ENCODE assay signal across 8 mouse cellular contexts in genomic region chr11:97050944-97051586, GRCm38 (mm10). TPM values are rescaled to one million over a fixed set of nuclear protein-coding genes. Genes with fewer than 3 reads are reported as not detected.
DNase-seq lines count a peak whose midpoint lies in the region; ATAC-seq and TF ChIP-seq lines count a peak whose summit lies in the region.

No protein-coding gene starts in this region.

- TF ChIP-seq CTCF in G1E (IDR thresholded peaks at IDR 0.05; ENCODE audit: low read depth, low read length), result no peak
- TF ChIP-seq CTCF in liver, embryonic 14.5 days (IDR thresholded peaks at IDR 0.05; ENCODE audit: low read depth), result no peak
- no peak for TF ChIP-seq CTCF in stomach, postnatal 0 days (IDR thresholded peaks at IDR 0.05; ENCODE audit: low read depth)

- H3K36me3 ChIP-seq in heart, embryonic 15.5 days, result peaks cover 29% of the 10 kb centered on the region
- peaks cover 74% of the 10 kb centered on the region for H3K36me3 ChIP-seq in G1E (replicated peaks)
- H3K36me3 ChIP-seq in forebrain, embryonic 13.5 days (ENCODE audit: poor library complexity, severe bottlenecking), result peaks cover 57% of the 10 kb centered on the region
- no peaks in the 10 kb centered on the region; the same call in 1 of the 2 replicates for H3K36me3 ChIP-seq in liver, embryonic 14.5 days (replicated peaks; ENCODE audit: control insufficient read depth, insufficient read depth, low read depth)
- H3K36me3 ChIP-seq in stomach, postnatal 0 days (ENCODE audit: control insufficient read depth, insufficient read depth, low read length), result peaks cover 14% of the 10 kb centered on the region

- H3K4me1 ChIP-seq in heart, embryonic 15.5 days (replicated peaks), result peaks cover 24% of the 10 kb centered on the region
- H3K4me1 ChIP-seq in G1E (ENCODE audit: insufficient read depth, low read depth, low read length), result peaks cover 41% of the 10 kb centered on the region
- H3K4me1 ChIP-seq in forebrain, embryonic 13.5 days, result peaks cover 26% of the 10 kb centered on the region
- H3K4me1 ChIP-seq in liver, embryonic 14.5 days (replicated peaks; ENCODE audit: control insufficient read depth in 2 of 2, insufficient read depth in 2 of 2, low read length in 1 of 2), result peaks cover 8 to 15% of the 10 kb centered on the region in 2 experiments
- peaks cover 5% of the 10 kb centered on the region for H3K4me1 ChIP-seq in stomach, postnatal 0 days (replicated peaks; ENCODE audit: control insufficient read depth, insufficient read depth)

- no peak for DNase-seq in heart, postnatal 25 days (ENCODE audit: low spot score)
- DNase-seq in G1E (ENCODE audit: low spot score), result peak; percentile 50
- DNase-seq in liver, embryonic 14.5 days (ENCODE audit: low read depth in 3 of 3, low spot score in 3 of 3), result no peak
- DNase-seq in stomach, postnatal 0 days (ENCODE audit: low spot score), result peak; percentile 56
- DNase-seq in T-cell, adult 2 months (ENCODE audit: low spot score), result no peak
- DNase-seq in spleen, postnatal 10 days (ENCODE audit: low spot score in 2 of 2), result no peak

- intact Hi-C loops in heart, postnatal 25 days (cut with DNase I), result no loop called here

- WGBS in heart, embryonic 15.5 days, result 25% methylated on average over 13 of the region's 13 CpGs
- WGBS in forebrain, embryonic 13.5 days, result 27% methylated on average over 13 of the region's 13 CpGs
- 13% methylated on average over 13 of the region's 13 CpGs for WGBS in liver, embryonic 14.5 days (ENCODE audit: insufficient replicate concordance)
- WGBS in stomach, postnatal 0 days, result 25% methylated on average over 13 of the region's 13 CpGs

- TF ChIP-seq EP300 in liver, embryonic 14.5 days (IDR thresholded peaks at IDR 0.05; ENCODE audit: low read depth), result no peak
- no peak for TF ChIP-seq EP300 in stomach, postnatal 0 days (optimal IDR thresholded peaks at IDR 0.05)

- H3K4me2 ChIP-seq in heart, embryonic 15.5 days, result peak overlapping the region; percentile 86
- H3K4me2 ChIP-seq in forebrain, embryonic 13.5 days, result peak overlapping the region; percentile 98
- peak overlapping the region; percentile 68 for H3K4me2 ChIP-seq in liver, embryonic 14.5 days (ENCODE audit: low read depth)
- peak overlapping the region; percentile 81 for H3K4me2 ChIP-seq in stomach, postnatal 0 days (replicated peaks; ENCODE audit: low read depth)

- H3K9me3 ChIP-seq in heart, embryonic 15.5 days (replicated peaks), result no peaks in the 10 kb centered on the region
- no peaks in the 10 kb centered on the region for H3K9me3 ChIP-seq in G1E (replicated peaks)
- no peaks in the 10 kb centered on the region for H3K9me3 ChIP-seq in forebrain, embryonic 13.5 days (replicated peaks)
- H3K9me3 ChIP-seq in liver, embryonic 14.5 days (ENCODE audit: control insufficient read depth, low read length), result no peaks in the 10 kb centered on the region
- no peaks in the 10 kb centered on the region for H3K9me3 ChIP-seq in stomach, postnatal 0 days (ENCODE audit: control insufficient read depth, low read length)

- H3K9ac ChIP-seq in heart, embryonic 15.5 days, result peak overlapping the region; percentile 76
- peak overlapping the region; percentile 86 for H3K9ac ChIP-seq in forebrain, embryonic 13.5 days
- H3K9ac ChIP-seq in liver, embryonic 14.5 days (replicated peaks), result peak overlapping the region; percentile 65
- peak overlapping the region; percentile 78 for H3K9ac ChIP-seq in stomach, postnatal 0 days (ENCODE audit: low read length)

- H3K27ac ChIP-seq in heart, embryonic 15.5 days, result peak overlapping the region; percentile 54
- H3K27ac ChIP-seq in forebrain, embryonic 13.5 days, result peak overlapping the region; percentile 51; the same call in 1 of the 2 replicates
- no peak overlapping the region; the same call in 1 of the 2 replicates for H3K27ac ChIP-seq in liver, embryonic 14.5 days
- H3K27ac ChIP-seq in stomach, postnatal 0 days (replicated peaks), result peak overlapping the region; percentile 77

- H3K27me3 ChIP-seq in heart, embryonic 15.5 days, result no peaks in the 10 kb centered on the region
- no peaks in the 10 kb centered on the region for H3K27me3 ChIP-seq in G1E (ENCODE audit: insufficient read depth, low read length)
- no peaks in the 10 kb centered on the region for H3K27me3 ChIP-seq in forebrain, embryonic 13.5 days
- H3K27me3 ChIP-seq in liver, embryonic 14.5 days (ENCODE audit: control insufficient read depth, insufficient read depth, low read length), result no peaks in the 10 kb centered on the region
- no peaks in the 10 kb centered on the region for H3K27me3 ChIP-seq in stomach, postnatal 0 days (ENCODE audit: control insufficient read depth, insufficient read depth, low read length)

- ATAC-seq in heart, embryonic 15.5 days (replicated peaks; ENCODE audit: insufficient number of reproducible peaks, insufficient read depth, low FRiP score, low read depth), result no peak
- no peak for ATAC-seq in G1E (ENCODE audit: extremely low read depth, insufficient number of reproducible peaks, low FRiP score, poor library complexity, severe bottlenecking)
- 0 out of 2 replicates have a peak, but pooled peaks have one; percentile 14 for ATAC-seq in forebrain, embryonic 13.5 days
- peak; percentile 11; the same call in 1 of the 2 replicates for ATAC-seq in liver, embryonic 14.5 days (ENCODE audit: insufficient read depth)
- 0 out of 2 replicates have a peak, but pooled peaks have one; percentile 3 for ATAC-seq in stomach, postnatal 0 days (ENCODE audit: low FRiP score, low TSS enrichment)

- peak overlapping the region; percentile 75 for H3K4me3 ChIP-seq in heart, embryonic 15.5 days
- peak overlapping the region; percentile 89 for H3K4me3 ChIP-seq in G1E (ENCODE audit: low read depth, low read length)
- H3K4me3 ChIP-seq in forebrain, embryonic 13.5 days, result peak overlapping the region; percentile 73
- H3K4me3 ChIP-seq in liver, embryonic 14.5 days (ENCODE audit: insufficient read depth in 1 of 2, low read depth in 2 of 2, low read length in 2 of 2), result peak overlapping the region; percentile 54 to 64
- H3K4me3 ChIP-seq in stomach, postnatal 0 days (ENCODE audit: low read depth, low read length), result peak overlapping the region; percentile 69

RNA-seq across cellular contexts. Expression of gene Osbpl7, which starts 0.6 kb away (rescaled TPM):
- 4.4 and 8.5 TPM in 2 replicates for polyA plus RNA-seq in heart, embryonic 15.5 days (2015; fragmentation: Nextera tagmentation; extraction: Ambion mirVana)
- total RNA-seq in heart, postnatal 25 days (2021), result 1 to 10 TPM; 5.1 to 5.5 TPM
- total RNA-seq in G1E (2014; fragmentation: Nextera tagmentation) (15.7 and 40.7 TPM in 2 replicates), G1E (2017) (8.8 and 9.7 TPM in 2 replicates)
- 22.0 and 29.7 TPM in 2 replicates for polyA plus RNA-seq in G1E (2012)
- polyA plus RNA-seq in forebrain, embryonic 13.5 days (2015; fragmentation: Nextera tagmentation; extraction: Ambion mirVana), result 7.8 and 8.7 TPM in 2 replicates
- polyA plus RNA-seq in liver, embryonic 14.5 days (2012; rRNA removed), result 2.0 and 2.5 TPM in 2 replicates
- 1.2 and 1.7 TPM in 2 replicates for polyA plus RNA-seq in liver, embryonic 14.5 days (2014; fragmentation: Nextera tagmentation; extraction: Ambion mirVana)
- polyA plus RNA-seq in stomach, postnatal 0 days (2015; fragmentation: Nextera tagmentation; extraction: Ambion mirVana), result 7.5 and 8.6 TPM in 2 replicates

RNA-seq across cellular contexts. Expression of gene Mrpl10, which starts 9.7 kb away (rescaled TPM):
- polyA plus RNA-seq in heart, embryonic 15.5 days (2015; fragmentation: Nextera tagmentation; extraction: Ambion mirVana), result 61.1 and 67.3 TPM in 2 replicates
- total RNA-seq in heart, postnatal 25 days (2021), result 10 to 100 TPM; 81.0 to 85.2 TPM
- total RNA-seq in G1E (2014; fragmentation: Nextera tagmentation), result 34.2 and 37.8 TPM in 2 replicates
- 36.2 and 36.5 TPM in 2 replicates for total RNA-seq in G1E (2017)
- 69.8 and 71.4 TPM in 2 replicates for polyA plus RNA-seq in G1E (2012)
- polyA plus RNA-seq in forebrain, embryonic 13.5 days (2015; fragmentation: Nextera tagmentation; extraction: Ambion mirVana), result 59.3 and 60.7 TPM in 2 replicates
- polyA plus RNA-seq in liver, embryonic 14.5 days (2012; rRNA removed), result 29.1 and 30.3 TPM in 2 replicates
- polyA plus RNA-seq in liver, embryonic 14.5 days (2014; fragmentation: Nextera tagmentation; extraction: Ambion mirVana), result 34.9 and 36.2 TPM in 2 replicates
- polyA plus RNA-seq in stomach, postnatal 0 days (2015; fragmentation: Nextera tagmentation; extraction: Ambion mirVana), result 56.3 and 60.8 TPM in 2 replicates

RNA-seq across cellular contexts. Expression of gene Lrrc46, which starts 9.9 kb away (rescaled TPM):
- polyA plus RNA-seq in heart, embryonic 15.5 days (2015; fragmentation: Nextera tagmentation; extraction: Ambion mirVana), result 0.72 and 1.1 TPM in 2 replicates
- under 1 TPM in 1 of 2 experiments, not detected in 1; 0.50 TPM for total RNA-seq in heart, postnatal 25 days (2021)
- total RNA-seq in G1E (2014; fragmentation: Nextera tagmentation) (0.60 TPM in 1 of 2 replicates, not detected in the other), G1E (2017) (0.44 and 0.52 TPM in 2 replicates)
- polyA plus RNA-seq in G1E (2012), result 0.07 and 0.20 TPM in 2 replicates
- 3.0 and 3.6 TPM in 2 replicates for polyA plus RNA-seq in forebrain, embryonic 13.5 days (2015; fragmentation: Nextera tagmentation; extraction: Ambion mirVana)
- 0.20 and 0.29 TPM in 2 replicates for polyA plus RNA-seq in liver, embryonic 14.5 days (2012; rRNA removed)
- polyA plus RNA-seq in liver, embryonic 14.5 days (2014; fragmentation: Nextera tagmentation; extraction: Ambion mirVana), result 0.28 and 0.38 TPM in 2 replicates
- polyA plus RNA-seq in stomach, postnatal 0 days (2015; fragmentation: Nextera tagmentation; extraction: Ambion mirVana), result 0.36 and 0.45 TPM in 2 replicates

RNA-seq across cellular contexts. Expression of gene Scrn2, which starts 21.3 kb away (rescaled TPM):
- polyA plus RNA-seq in heart, embryonic 15.5 days (2015; fragmentation: Nextera tagmentation; extraction: Ambion mirVana), result 14.7 and 20.3 TPM in 2 replicates
- total RNA-seq in heart, postnatal 25 days (2021), result 10 to 100 TPM; 11.9 to 13.2 TPM
- total RNA-seq in G1E (2014; fragmentation: Nextera tagmentation) (1.2 and 5.3 TPM in 2 replicates), G1E (2017) (9.6 and 10.5 TPM in 2 replicates)
- 12.7 and 14.5 TPM in 2 replicates for polyA plus RNA-seq in G1E (2012)
- polyA plus RNA-seq in forebrain, embryonic 13.5 days (2015; fragmentation: Nextera tagmentation; extraction: Ambion mirVana), result 22.8 and 23.0 TPM in 2 replicates
- 5.7 and 5.9 TPM in 2 replicates for polyA plus RNA-seq in liver, embryonic 14.5 days (2012; rRNA removed)
- polyA plus RNA-seq in liver, embryonic 14.5 days (2014; fragmentation: Nextera tagmentation; extraction: Ambion mirVana), result 5.8 and 6.3 TPM in 2 replicates
- polyA plus RNA-seq in stomach, postnatal 0 days (2015; fragmentation: Nextera tagmentation; extraction: Ambion mirVana), result 11.8 and 12.5 TPM in 2 replicates

RNA-seq across cellular contexts. Expression of gene Sp6, which starts 37.9 kb away (rescaled TPM):
- 0.09 and 0.15 TPM in 2 replicates for polyA plus RNA-seq in heart, embryonic 15.5 days (2015; fragmentation: Nextera tagmentation; extraction: Ambion mirVana)
- total RNA-seq in heart, postnatal 25 days (2021), result under 1 TPM; 0.11 to 0.29 TPM
- not detected in 2 replicates for total RNA-seq in G1E (2014; fragmentation: Nextera tagmentation)
- 0.05 and 0.12 TPM in 2 replicates for total RNA-seq in G1E (2017)
- 0.01 TPM in 1 of 2 replicates, not detected in the other for polyA plus RNA-seq in G1E (2012)
- polyA plus RNA-seq in forebrain, embryonic 13.5 days (2015; fragmentation: Nextera tagmentation; extraction: Ambion mirVana), result 0.15 and 0.21 TPM in 2 replicates
- 0.02 and 0.06 TPM in 2 replicates for polyA plus RNA-seq in liver, embryonic 14.5 days (2012; rRNA removed)
- polyA plus RNA-seq in liver, embryonic 14.5 days (2014; fragmentation: Nextera tagmentation; extraction: Ambion mirVana), result not detected in 2 replicates
- 21.2 and 22.0 TPM in 2 replicates for polyA plus RNA-seq in stomach, postnatal 0 days (2015; fragmentation: Nextera tagmentation; extraction: Ambion mirVana)

Comparison
In these comparisons a context has a peak if more than half of its experiments do, and no peak if none do; other contexts are left out.
1. ATAC-seq: peak in forebrain, embryonic 13.5 days (single experiment), liver, embryonic 14.5 days (single experiment) and stomach, postnatal 0 days (single experiment); none in heart, embryonic 15.5 days (single experiment) and G1E (single experiment).
2. DNase-seq: peak in G1E (single experiment) and stomach, postnatal 0 days (single experiment); none in heart, postnatal 25 days (single experiment), liver, embryonic 14.5 days (0 of 3), T-cell, adult 2 months (single experiment) and spleen, postnatal 10 days (0 of 2).
3. Peak in every context shown above with its lines, with median percentiles within 50 percentile points of each other: H3K4me2 ChIP-seq, H3K4me3 ChIP-seq and H3K9ac ChIP-seq.